30 mouse cellular contexts compared by ENCODE assay signal in genomic region chr2:172951976-172952375, GRCm38 (mm10). TPM values are rescaled to one million over a fixed set of nuclear protein-coding genes. Genes with fewer than 3 reads are reported as not detected.
DNase-seq lines count a peak whose midpoint lies in the region; ATAC-seq and TF ChIP-seq lines count a peak whose summit lies in the region.
"Had no signal": no experiment of that assay in that cellular context is flagged by ENCODE, and none has a peak within 500 bp of the region (broad histone marks: within the 10 kb centered on the region; RNA-seq: fewer than 3 reads in every experiment).

No protein-coding gene starts in this region.

- no peak overlapping the region for H3K4me3 ChIP-seq in kidney, postnatal 0 days (replicated peaks; ENCODE audit: low read depth, low read length)
- H3K4me3 ChIP-seq in midbrain, postnatal 0 days (ENCODE audit: low read depth, low read length), result no peak overlapping the region
- no peak overlapping the region for H3K4me3 ChIP-seq in midbrain, embryonic 15.5 days
- H3K4me3 ChIP-seq: embryonic facial prominence, embryonic 10.5 days; embryonic facial prominence, embryonic 15.5 days; forebrain, embryonic 13.5 days; gastrocnemius, adult 2 months; hindbrain, embryonic 12.5 days; left cerebral cortex, adult 2 months; limb, embryonic 12.5 days; neural tube, embryonic 13.5 days had no signal

- no peak overlapping the region for H3K4me2 ChIP-seq in kidney, postnatal 0 days (ENCODE audit: low read length)
- no peak overlapping the region for H3K4me2 ChIP-seq in midbrain, postnatal 0 days (ENCODE audit: low read depth, low read length, poor library complexity, severe bottlenecking)
- H3K4me2 ChIP-seq in midbrain, embryonic 15.5 days, result no peak overlapping the region
- H3K4me2 ChIP-seq: embryonic facial prominence, embryonic 15.5 days; forebrain, embryonic 13.5 days; heart, embryonic 11.5 days; hindbrain, embryonic 12.5 days; limb, embryonic 12.5 days; midbrain, embryonic 11.5 days; neural tube, embryonic 13.5 days had no signal

- no peak for DNase-seq in kidney, postnatal 0 days (ENCODE audit: low spot score)
- DNase-seq in kidney, adult 18-20 months, result no peak
- DNase-seq in midbrain, postnatal 0 days (ENCODE audit: low spot score), result no peak
- peak; percentile 62 for DNase-seq in ZHBTc4 (ENCODE audit: low read depth, low spot score)
- no peak for DNase-seq in frontal cortex, postnatal 36 days (ENCODE audit: low spot score in 2 of 2)
- no peak for DNase-seq in thymus, postnatal 0 days (ENCODE audit: low spot score)
- DNase-seq: adrenal gland, postnatal 10 days; B cell, adult 2 months; cerebellum, adult 8-10 months; cerebellum, postnatal 25 days; gastrocnemius, adult 2 months; gastrocnemius, postnatal 36 days; heart, adult 18-20 months; heart, postnatal 36 days; kidney, adult 11 months; kidney, postnatal 10 days; lung, adult 2 months; right cerebral cortex, postnatal 4 days had no signal

- H3K9ac ChIP-seq in kidney, postnatal 0 days (ENCODE audit: low read depth, low read length), result no peak overlapping the region
- no peak overlapping the region for H3K9ac ChIP-seq in midbrain, postnatal 0 days (replicated peaks; ENCODE audit: low read length, poor library complexity, severe bottlenecking)
- H3K9ac ChIP-seq in midbrain, embryonic 15.5 days, result no peak overlapping the region
- H3K9ac ChIP-seq: embryonic facial prominence, embryonic 15.5 days; forebrain, embryonic 13.5 days; hindbrain, embryonic 12.5 days; limb, embryonic 12.5 days; neural tube, embryonic 13.5 days had no signal

- no peak overlapping the region for H3K27ac ChIP-seq in kidney, postnatal 0 days
- H3K27ac ChIP-seq in midbrain, postnatal 0 days (ENCODE audit: low read depth, low read length), result no peak overlapping the region
- no peak overlapping the region for H3K27ac ChIP-seq in midbrain, embryonic 15.5 days
- H3K27ac ChIP-seq: embryonic facial prominence, embryonic 10.5 days; embryonic facial prominence, embryonic 15.5 days; forebrain, embryonic 13.5 days; gastrocnemius, adult 2 months; hindbrain, embryonic 12.5 days; hindbrain, postnatal 0 days; left cerebral cortex, adult 2 months; limb, embryonic 12.5 days; neural tube, embryonic 13.5 days had no signal

- H3K36me3 ChIP-seq in kidney, postnatal 0 days (ENCODE audit: insufficient read depth, low read length), result no peaks in the 10 kb centered on the region
- H3K36me3 ChIP-seq in midbrain, postnatal 0 days (ENCODE audit: insufficient read depth, low read length), result no peaks in the 10 kb centered on the region
- no peaks in the 10 kb centered on the region for H3K36me3 ChIP-seq in midbrain, embryonic 15.5 days (replicated peaks)
- H3K36me3 ChIP-seq: embryonic facial prominence, embryonic 10.5 days; embryonic facial prominence, embryonic 15.5 days; hindbrain, embryonic 12.5 days; limb, embryonic 12.5 days; neural tube, embryonic 13.5 days had no signal

- 92% methylated on average over 2 of the region's 2 CpGs for WGBS in kidney, postnatal 0 days
- WGBS in midbrain, postnatal 0 days, result 78% methylated on average over 2 of the region's 2 CpGs
- 88% methylated on average over 2 of the region's 2 CpGs for WGBS in midbrain, embryonic 15.5 days

- peak; percentile 30; the same call in 1 of the 2 replicates for TF ChIP-seq CTCF in kidney, postnatal 0 days (IDR thresholded peaks at IDR 0.05; ENCODE audit: low read depth)
- TF ChIP-seq CTCF in midbrain, postnatal 0 days (IDR thresholded peaks at IDR 0.05), result 0 out of 2 replicates have a peak, but pooled peaks have one; percentile 10

- no peaks in the 10 kb centered on the region; the same call in 1 of the 2 replicates for H3K9me3 ChIP-seq in kidney, postnatal 0 days (replicated peaks; ENCODE audit: low read length)
- no peaks in the 10 kb centered on the region for H3K9me3 ChIP-seq in midbrain, postnatal 0 days (ENCODE audit: low read length)
- no peaks in the 10 kb centered on the region for H3K9me3 ChIP-seq in midbrain, embryonic 15.5 days
- H3K9me3 ChIP-seq: embryonic facial prominence, embryonic 15.5 days had no signal

- no peaks in the 10 kb centered on the region for H3K27me3 ChIP-seq in kidney, postnatal 0 days (ENCODE audit: insufficient read depth, low read length)
- no peaks in the 10 kb centered on the region for H3K27me3 ChIP-seq in midbrain, postnatal 0 days (ENCODE audit: insufficient read depth, low read length)
- H3K27me3 ChIP-seq in midbrain, embryonic 15.5 days (replicated peaks), result 0 out of 2 replicates have a peak, but pooled peaks cover 6% of the 10 kb centered on the region
- H3K27me3 ChIP-seq: embryonic facial prominence, embryonic 15.5 days; forebrain, embryonic 13.5 days; hindbrain, embryonic 12.5 days; limb, embryonic 12.5 days; neural tube, embryonic 13.5 days had no signal

- H3K4me1 ChIP-seq in kidney, postnatal 0 days (replicated peaks; ENCODE audit: insufficient read depth, low read length), result no peaks in the 10 kb centered on the region
- no peaks in the 10 kb centered on the region for H3K4me1 ChIP-seq in midbrain, postnatal 0 days (ENCODE audit: insufficient read depth, low read length)
- peaks cover 8% of the 10 kb centered on the region; the same call in 1 of the 2 replicates for H3K4me1 ChIP-seq in midbrain, embryonic 15.5 days

- ATAC-seq in kidney, postnatal 0 days (replicated peaks; ENCODE audit: low FRiP score, low read depth), result no peak
- no peak for ATAC-seq in midbrain, postnatal 0 days (ENCODE audit: low FRiP score)
- ATAC-seq in midbrain, embryonic 15.5 days (replicated peaks), result no peak
- ATAC-seq: forebrain, embryonic 13.5 days; hindbrain, postnatal 0 days had no signal

RNA-seq across cellular contexts. Expression of gene Bmp7, which starts 11.9 kb away (rescaled TPM):
- polyA plus RNA-seq in kidney, postnatal 0 days (2015; fragmentation: Nextera tagmentation; extraction: Ambion mirVana), result 33.7 and 35.8 TPM in 2 replicates
- 34.0 and 35.9 TPM in 2 replicates for total RNA-seq in midbrain, postnatal 0 days (2014; rRNA removed)
- 14.8 and 15.3 TPM in 2 replicates for polyA plus RNA-seq in midbrain, postnatal 0 days (2015; fragmentation: Nextera tagmentation; extraction: Ambion mirVana)
- 14.3 and 17.2 TPM in 2 replicates for polyA plus RNA-seq in midbrain, embryonic 15.5 days (2015; fragmentation: Nextera tagmentation; extraction: Ambion mirVana)
- 7.7 and 8.1 TPM in 2 replicates for polyA plus RNA-seq in thymus, postnatal 0 days (2015; fragmentation: Nextera tagmentation; extraction: Ambion mirVana)

RNA-seq across cellular contexts. Expression of gene Spo11, which starts 25.5 kb away (rescaled TPM):
- polyA plus RNA-seq in kidney, postnatal 0 days (2015; fragmentation: Nextera tagmentation; extraction: Ambion mirVana), result 0.10 and 0.11 TPM in 2 replicates
- total RNA-seq in midbrain, postnatal 0 days (2014; rRNA removed), result 1.7 and 2.8 TPM in 2 replicates
- 1.1 and 1.6 TPM in 2 replicates for polyA plus RNA-seq in midbrain, postnatal 0 days (2015; fragmentation: Nextera tagmentation; extraction: Ambion mirVana)
- polyA plus RNA-seq in midbrain, embryonic 15.5 days (2015; fragmentation: Nextera tagmentation; extraction: Ambion mirVana), result 1.4 TPM in 2 replicates
- polyA plus RNA-seq in thymus, postnatal 0 days (2015; fragmentation: Nextera tagmentation; extraction: Ambion mirVana), result 66.2 and 75.4 TPM in 2 replicates
- total RNA-seq: adrenal gland, postnatal 10 days; gastrocnemius, adult 2 months; heart, adult 18-20 months; heart, postnatal 36 days had no signal
- polyA plus RNA-seq: liver, adult 2 months had no signal

RNA-seq across cellular contexts. Expression of gene Rae1, which starts 47.9 kb away (rescaled TPM):
- 117 and 124 TPM in 2 replicates for polyA plus RNA-seq in kidney, postnatal 0 days (2015; fragmentation: Nextera tagmentation; extraction: Ambion mirVana)
- 93.8 and 98.3 TPM in 2 replicates for total RNA-seq in midbrain, postnatal 0 days (2014; rRNA removed)
- 127 and 130 TPM in 2 replicates for polyA plus RNA-seq in midbrain, postnatal 0 days (2015; fragmentation: Nextera tagmentation; extraction: Ambion mirVana)
- polyA plus RNA-seq in midbrain, embryonic 15.5 days (2015; fragmentation: Nextera tagmentation; extraction: Ambion mirVana), result 118 and 126 TPM in 2 replicates
- 138 and 142 TPM in 2 replicates for polyA plus RNA-seq in thymus, postnatal 0 days (2015; fragmentation: Nextera tagmentation; extraction: Ambion mirVana)

Comparison
In these comparisons a context has a peak if more than half of its experiments do, and no peak if none do; other contexts are left out.
1. RNA of gene Spo11, which starts 25.5 kb away (polyA plus RNA-seq): 66.2 to 75.4 TPM in thymus, postnatal 0 days; 1.1 to 1.6 TPM in midbrain, postnatal 0 days, 1.4 TPM in midbrain, embryonic 15.5 days and 0.10 to 0.11 TPM in kidney, postnatal 0 days; every median in the first group is over 10 times any median in the second.